Mouse (Mus musculus): ENCODE data around the gene Zswim3. TPM values are rescaled to one million over a fixed set of nuclear protein-coding genes. Genes with fewer than 3 reads are reported as not detected.

Zswim3 gene
- polyA plus RNA-seq, 1 experiment from 2014 or later: 12.9 TPM

- ATAC-seq (ENCODE audit: insufficient read depth, low FRiP score, low TSS enrichment) (no peak), DNase-seq (ENCODE audit: low spot score) (peak; percentile 28)
- Histone ChIP-seq H3K27me3 (ENCODE audit: control insufficient read depth, insufficient read depth, low read length) (no peaks in the 10 kb centered on the region), H3K4me2 (ENCODE audit: low read depth) (peak overlapping the region; percentile 81), H3K27ac (ENCODE audit: low read depth, low read length) (no peak overlapping the region), H3K9me3 (ENCODE audit: control insufficient read depth, low read length) (no peaks in the 10 kb centered on the region), H3K9ac (ENCODE audit: low read length) (peak overlapping the region; percentile 72), H3K4me1 (ENCODE audit: control insufficient read depth, insufficient read depth, low read length) (no peaks in the 10 kb centered on the region), H3K4me3 (ENCODE audit: low read depth, low read length) (peak overlapping the region; percentile 61), H3K36me3 (ENCODE audit: control insufficient read depth, insufficient read depth, low read length) (no peaks in the 10 kb centered on the region)
- WGBS: 10% methylated on average over 15 of the region's 15 CpGs
Measured at GRCm38 (mm10) chr2:164786388-164786885, 18.5 kb upstream of the Zswim3 start.

GRCm38 (mm10) chr2:164787032-164787431 is 17.9 kb upstream of the Zswim3 start:
- H3K9me3 ChIP-seq (ENCODE audit: control insufficient read depth, low read length): no peaks in the 10 kb centered on the region
- H3K27me3 ChIP-seq (ENCODE audit: control insufficient read depth, insufficient read depth, low read length): no peaks in the 10 kb centered on the region
- ATAC-seq (ENCODE audit: insufficient read depth, low FRiP score, low TSS enrichment): no peak
- H3K36me3 ChIP-seq (ENCODE audit: control insufficient read depth, insufficient read depth, low read length): 0 out of 2 replicates have a peak, but pooled peaks cover 2% of the 10 kb centered on the region
- H3K4me1 ChIP-seq (ENCODE audit: control insufficient read depth, insufficient read depth, low read length): no peaks in the 10 kb centered on the region
- H3K4me3 ChIP-seq (ENCODE audit: low read depth, low read length): no peak overlapping the region
- 85% methylated on average over 3 of the region's 3 CpGs for WGBS
- H3K4me2 ChIP-seq (ENCODE audit: low read depth): peak overlapping the region; percentile 81; the same call in 1 of the 2 replicates
- no peak for DNase-seq (ENCODE audit: low spot score)
- H3K9ac ChIP-seq (ENCODE audit: low read length): no peak overlapping the region
- H3K27ac ChIP-seq (ENCODE audit: low read depth, low read length): no peak overlapping the region

- no peaks in the 10 kb centered on the region for H3K4me1 ChIP-seq (ENCODE audit: control insufficient read depth, insufficient read depth, low read length)
- no peak overlapping the region for H3K4me3 ChIP-seq (ENCODE audit: low read depth, low read length)
- no peak overlapping the region for H3K27ac ChIP-seq (ENCODE audit: low read depth, low read length)
- 86% methylated on average over 10 of the region's 10 CpGs for WGBS
- H3K4me2 ChIP-seq (ENCODE audit: low read depth): no peak overlapping the region
- no peak overlapping the region for H3K9ac ChIP-seq (ENCODE audit: low read length)
- DNase-seq (ENCODE audit: low spot score) (no peak), ATAC-seq (ENCODE audit: insufficient read depth, low FRiP score, low TSS enrichment) (no peak)
- H3K36me3 ChIP-seq (ENCODE audit: control insufficient read depth, insufficient read depth, low read length): peaks cover 2% of the 10 kb centered on the region; the same call in 1 of the 2 replicates
- no peaks in the 10 kb centered on the region for H3K27me3 ChIP-seq (ENCODE audit: control insufficient read depth, insufficient read depth, low read length)
- H3K9me3 ChIP-seq (ENCODE audit: control insufficient read depth, low read length): no peaks in the 10 kb centered on the region
Measured at GRCm38 (mm10) chr2:164787779-164788178, 17.1 kb upstream of the Zswim3 start.

GRCm38 (mm10) chr2:164788411-164788810 is 16.5 kb upstream of the Zswim3 start:
- H3K4me3 ChIP-seq (ENCODE audit: low read depth, low read length): no peak overlapping the region
- no peaks in the 10 kb centered on the region for H3K9me3 ChIP-seq (ENCODE audit: control insufficient read depth, low read length)
- H3K27me3 ChIP-seq (ENCODE audit: control insufficient read depth, insufficient read depth, low read length): no peaks in the 10 kb centered on the region
- DNase-seq (ENCODE audit: low spot score) (no peak), ATAC-seq (ENCODE audit: insufficient read depth, low FRiP score, low TSS enrichment) (no peak)
- 81% methylated on average over 4 of the region's 4 CpGs for WGBS
- H3K4me2 ChIP-seq (ENCODE audit: low read depth): no peak overlapping the region
- no peak overlapping the region for H3K27ac ChIP-seq (ENCODE audit: low read depth, low read length)
- H3K36me3 ChIP-seq (ENCODE audit: control insufficient read depth, insufficient read depth, low read length): peaks cover 2% of the 10 kb centered on the region; the same call in 1 of the 2 replicates
- no peak overlapping the region for H3K9ac ChIP-seq (ENCODE audit: low read length)
- H3K4me1 ChIP-seq (ENCODE audit: control insufficient read depth, insufficient read depth, low read length): no peaks in the 10 kb centered on the region

GRCm38 (mm10) chr2:164790451-164790850 is 14.4 kb upstream of the Zswim3 start:
- ATAC-seq (ENCODE audit: insufficient read depth, low FRiP score, low TSS enrichment) (no peak), DNase-seq (ENCODE audit: low spot score) (no peak)
- Histone ChIP-seq H3K27ac (ENCODE audit: low read depth, low read length) (no peak overlapping the region), H3K4me1 (ENCODE audit: control insufficient read depth, insufficient read depth, low read length) (no peaks in the 10 kb centered on the region), H3K4me2 (ENCODE audit: low read depth) (no peak overlapping the region), H3K36me3 (ENCODE audit: control insufficient read depth, insufficient read depth, low read length) (peaks cover 2% of the 10 kb centered on the region; the same call in 1 of the 2 replicates), H3K9ac (ENCODE audit: low read length) (no peak overlapping the region), H3K27me3 (ENCODE audit: control insufficient read depth, insufficient read depth, low read length) (no peaks in the 10 kb centered on the region), H3K9me3 (ENCODE audit: control insufficient read depth, low read length) (no peaks in the 10 kb centered on the region), H3K4me3 (ENCODE audit: low read depth, low read length) (no peak overlapping the region)
- WGBS: 87% methylated on average over 4 of the region's 4 CpGs

- no peaks in the 10 kb centered on the region for H3K27me3 ChIP-seq (ENCODE audit: control insufficient read depth, insufficient read depth, low read length)
- H3K27ac ChIP-seq (ENCODE audit: low read depth, low read length): no peak overlapping the region
- peaks cover 2% of the 10 kb centered on the region; the same call in 1 of the 2 replicates for H3K36me3 ChIP-seq (ENCODE audit: control insufficient read depth, insufficient read depth, low read length)
- WGBS: 92% methylated on average over 18 of the region's 18 CpGs
- no peaks in the 10 kb centered on the region for H3K4me1 ChIP-seq (ENCODE audit: control insufficient read depth, insufficient read depth, low read length)
- no peak overlapping the region for H3K9ac ChIP-seq (ENCODE audit: low read length)
- DNase-seq (ENCODE audit: low spot score) (no peak), ATAC-seq (ENCODE audit: insufficient read depth, low FRiP score, low TSS enrichment) (no peak)
- H3K4me3 ChIP-seq (ENCODE audit: low read depth, low read length): no peak overlapping the region
- no peak overlapping the region for H3K4me2 ChIP-seq (ENCODE audit: low read depth)
- no peaks in the 10 kb centered on the region for H3K9me3 ChIP-seq (ENCODE audit: control insufficient read depth, low read length)
Measured at GRCm38 (mm10) chr2:164791841-164792261, 13.0 kb upstream of the Zswim3 start.

GRCm38 (mm10) chr2:164792400-164793190 is 12.3 kb upstream of the Zswim3 start:
- Histone ChIP-seq H3K36me3 (ENCODE audit: control insufficient read depth, insufficient read depth, low read length) (peaks cover 2% of the 10 kb centered on the region; the same call in 1 of the 2 replicates), H3K27ac (ENCODE audit: low read depth, low read length) (no peak overlapping the region), H3K27me3 (ENCODE audit: control insufficient read depth, insufficient read depth, low read length) (no peaks in the 10 kb centered on the region), H3K4me3 (ENCODE audit: low read depth, low read length) (no peak overlapping the region), H3K9me3 (ENCODE audit: control insufficient read depth, low read length) (no peaks in the 10 kb centered on the region), H3K9ac (ENCODE audit: low read length) (no peak overlapping the region), H3K4me1 (ENCODE audit: control insufficient read depth, insufficient read depth, low read length) (no peaks in the 10 kb centered on the region), H3K4me2 (ENCODE audit: low read depth) (no peak overlapping the region)
- DNase-seq (ENCODE audit: low spot score) (no peak), ATAC-seq (ENCODE audit: insufficient read depth, low FRiP score, low TSS enrichment) (no peak)
- WGBS: 94% methylated on average over 12 of the region's 12 CpGs

- ATAC-seq (ENCODE audit: insufficient read depth, low FRiP score, low TSS enrichment) (no peak), DNase-seq (ENCODE audit: low spot score) (peak; percentile 64)
- H3K9ac ChIP-seq (ENCODE audit: low read length): no peak overlapping the region
- H3K27ac ChIP-seq (ENCODE audit: low read depth, low read length): no peak overlapping the region
- H3K27me3 ChIP-seq (ENCODE audit: control insufficient read depth, insufficient read depth, low read length): no peaks in the 10 kb centered on the region
- no peak overlapping the region for H3K4me2 ChIP-seq (ENCODE audit: low read depth)
- peaks cover 4% of the 10 kb centered on the region; the same call in 1 of the 2 replicates for H3K36me3 ChIP-seq (ENCODE audit: control insufficient read depth, insufficient read depth, low read length)
- no peaks in the 10 kb centered on the region for H3K4me1 ChIP-seq (ENCODE audit: control insufficient read depth, insufficient read depth, low read length)
- H3K9me3 ChIP-seq (ENCODE audit: control insufficient read depth, low read length): no peaks in the 10 kb centered on the region
- 88% methylated on average over 3 of the region's 3 CpGs for WGBS
- H3K4me3 ChIP-seq (ENCODE audit: low read depth, low read length): no peak overlapping the region
Measured at GRCm38 (mm10) chr2:164793236-164793635, 11.7 kb upstream of the Zswim3 start.

GRCm38 (mm10) chr2:164793772-164794171 is 11.1 kb upstream of the Zswim3 start:
- Histone ChIP-seq H3K27me3 (ENCODE audit: control insufficient read depth, insufficient read depth, low read length) (no peaks in the 10 kb centered on the region), H3K4me2 (ENCODE audit: low read depth) (no peak overlapping the region), H3K4me3 (ENCODE audit: low read depth, low read length) (no peak overlapping the region), H3K36me3 (ENCODE audit: control insufficient read depth, insufficient read depth, low read length) (peaks cover 4% of the 10 kb centered on the region; the same call in 1 of the 2 replicates), H3K27ac (ENCODE audit: low read depth, low read length) (no peak overlapping the region), H3K9ac (ENCODE audit: low read length) (no peak overlapping the region), H3K4me1 (ENCODE audit: control insufficient read depth, insufficient read depth, low read length) (no peaks in the 10 kb centered on the region), H3K9me3 (ENCODE audit: control insufficient read depth, low read length) (no peaks in the 10 kb centered on the region)
- ATAC-seq (ENCODE audit: insufficient read depth, low FRiP score, low TSS enrichment) (no peak), DNase-seq (ENCODE audit: low spot score) (no peak)
- WGBS: 93% methylated on average over 2 of the region's 2 CpGs
